Mouse (Mus musculus) CH12.LX (cell line): ENCODE measurements around the gene Lrp3. TPM values are rescaled to one million over a fixed set of nuclear protein-coding genes. Genes with fewer than 3 reads are reported as not detected.

Experiments
- DNase-seq: peaks from one replicate; pipeline ENCODE4 v3.0.0-alpha.2; 2013; ENCODE audit errors: extremely low read depth
- H3K27ac ChIP-seq: 2 replicates; pipeline ENCODE4 v1.5.1; 2012; ENCODE audit warnings: low read depth, mild to moderate bottlenecking, control low read depth, moderate library complexity; ENCODE audit not compliant: insufficient read depth
- H3K27me3 ChIP-seq: replicated peaks from 2 replicates; pipeline ENCODE3; 2012; ENCODE audit warnings: inconsistent platforms
- H3K36me3 ChIP-seq, 2 experiments: replicated peaks in 1 of 2; 2 replicates each; pipeline versions ENCODE3 to v1.6.1; 2012; ENCODE audit warnings: inconsistent platforms in 1 of 2, low read length in 1 of 2, mild to moderate bottlenecking in 1 of 2, mixed read lengths in 1 of 2, moderate library complexity in 1 of 2; ENCODE audit not compliant: control insufficient read depth in 1 of 2, insufficient read depth in 1 of 2
- H3K4me1 ChIP-seq, 2 experiments: 2 replicates each; pipeline ENCODE4 v1.6.1; 2012; ENCODE audit warnings: inconsistent platforms in 1 of 2, moderate library complexity in 1 of 2; ENCODE audit not compliant: insufficient read depth in 2 of 2, control insufficient read depth in 1 of 2
- H3K4me2 ChIP-seq: 2 replicates; pipeline ENCODE4 v1.6.1; 2012; ENCODE audit warnings: low read depth, mild to moderate bottlenecking, control low read depth; ENCODE audit not compliant: poor library complexity, insufficient read depth, severe bottlenecking
- H3K4me3 ChIP-seq, 3 experiments: fragments of 150-350 bp in 1 of 3; sonication (generic) in 1 of 3; replicated peaks in 1 of 3; 2 replicates each; pipeline versions ENCODE3 to v1.5.1; 2011 to 2012; ENCODE audit warnings: low read depth in 2 of 3, low read length in 2 of 3, mild to moderate bottlenecking in 2 of 3, moderate library complexity in 2 of 3, control low read depth in 1 of 3, improper control_type of control experiment in 1 of 3, inconsistent platforms in 1 of 3, mixed read lengths in 1 of 3; ENCODE audit not compliant: poor library complexity in 1 of 3
- H3K79me2 ChIP-seq: replicated peaks from 2 replicates; pipeline ENCODE4 v1.6.1; 2012; ENCODE audit warnings: mild to moderate bottlenecking, moderate library complexity; ENCODE audit not compliant: control insufficient read depth, poor library complexity, insufficient read depth, severe bottlenecking; ENCODE audit errors: extremely low read depth
- H3K9ac ChIP-seq: 2 replicates; pipeline ENCODE4 v1.6.1; 2012; ENCODE audit warnings: low read depth, mild to moderate bottlenecking, control low read depth, moderate library complexity; ENCODE audit not compliant: insufficient read depth
- H3K9me3 ChIP-seq: replicated peaks from 2 replicates; pipeline ENCODE3; 2012; ENCODE audit warnings: low read length, inconsistent platforms, mixed read lengths
- BHLHE40 ChIP-seq: IDR thresholded peaks from 2 replicates; pipeline ENCODE4 v1.6.1; 2011; ENCODE audit warnings: mild to moderate bottlenecking, low read depth, low read length, improper control_type of control experiment
- CHD2 ChIP-seq: IDR thresholded peaks from 2 replicates; pipeline ENCODE4 v1.6.1; 2011; ENCODE audit warnings: low read length, improper control_type of control experiment
- CTCF ChIP-seq, 2 experiments: IDR thresholded peaks in 1 of 2; conservative IDR thresholded peaks in 1 of 2; 2 replicates each; pipeline ENCODE4 v1.5.1; 2011 to 2012; ENCODE audit warnings: low read depth in 2 of 2, low read length in 2 of 2, improper control_type of control experiment in 1 of 2, inconsistent platforms in 1 of 2, mild to moderate bottlenecking in 1 of 2, moderate library complexity in 1 of 2
- E2F4 ChIP-seq: IDR thresholded peaks from 2 replicates; pipeline ENCODE4 v1.6.1; 2011; ENCODE audit warnings: low read depth, low read length, improper control_type of control experiment; ENCODE audit not compliant: insufficient replicate concordance
- ELF1 ChIP-seq: IDR thresholded peaks from 2 replicates; pipeline ENCODE4 v1.6.1; 2014; ENCODE audit warnings: low read depth, mild to moderate bottlenecking, inconsistent platforms, low read length, improper control_type of control experiment
- EP300 ChIP-seq: IDR thresholded peaks from 2 replicates; pipeline ENCODE4 v1.6.1; 2011; ENCODE audit warnings: low read length, improper control_type of control experiment
- HCFC1 ChIP-seq: IDR thresholded peaks from 2 replicates; pipeline ENCODE4 v1.6.1; 2012; ENCODE audit warnings: low read depth, mild to moderate bottlenecking, inconsistent platforms, low read length, improper control_type of control experiment
- IRF4 ChIP-seq: IDR thresholded peaks from 2 replicates; pipeline ENCODE4 v1.6.1; 2014; ENCODE audit warnings: low read depth, mild to moderate bottlenecking, inconsistent platforms, low read length, improper control_type of control experiment
- JUND ChIP-seq: conservative IDR thresholded peaks from 2 replicates; pipeline ENCODE4 v1.6.1; 2011; ENCODE audit warnings: low read depth, low read length, improper control_type of control experiment
- KAT2A ChIP-seq: IDR thresholded peaks from 2 replicates; pipeline ENCODE4 v1.6.1; 2012; ENCODE audit warnings: low read length, improper control_type of control experiment, inconsistent platforms; ENCODE audit not compliant: insufficient replicate concordance
- MAX ChIP-seq: IDR thresholded peaks from 2 replicates; pipeline ENCODE4 v1.6.1; 2011; ENCODE audit warnings: low read length, improper control_type of control experiment
- MAZ ChIP-seq: IDR thresholded peaks from 2 replicates; pipeline ENCODE4 v1.6.1; 2012; ENCODE audit warnings: low read depth, mild to moderate bottlenecking, inconsistent platforms, low read length, improper control_type of control experiment, moderate library complexity
- MEF2A ChIP-seq: IDR thresholded peaks from 2 replicates; pipeline ENCODE4 v1.6.1; 2014; ENCODE audit warnings: low read depth, mild to moderate bottlenecking, inconsistent platforms, low read length, improper control_type of control experiment, borderline replicate concordance
- MXI1 ChIP-seq: IDR thresholded peaks from 2 replicates; pipeline ENCODE4 v1.6.1; 2011; ENCODE audit warnings: mild to moderate bottlenecking, low read depth, low read length, improper control_type of control experiment
- MYC ChIP-seq: IDR thresholded peaks from 2 replicates; pipeline ENCODE4 v1.6.1; 2011; ENCODE audit warnings: low read depth, mild to moderate bottlenecking, improper control_type of control experiment, low read length
- NELFE ChIP-seq: IDR thresholded peaks from 2 replicates; pipeline ENCODE4 v1.6.1; 2011; ENCODE audit warnings: low read depth, low read length, improper control_type of control experiment
- NRF1 ChIP-seq: IDR thresholded peaks from 2 replicates; pipeline ENCODE4 v1.6.1; 2014; ENCODE audit warnings: low read depth, mild to moderate bottlenecking, inconsistent platforms, low read length, improper control_type of control experiment, moderate library complexity
- PAX5 ChIP-seq: IDR thresholded peaks from 2 replicates; pipeline ENCODE4 v1.6.1; 2012; ENCODE audit warnings: low read length, inconsistent platforms, mixed read lengths
- POLR2A ChIP-seq: IDR thresholded peaks from 2 replicates; pipeline ENCODE4 v1.6.1; 2011; ENCODE audit warnings: low read depth, mild to moderate bottlenecking, improper control_type of control experiment, low read length
- POLR2AphosphoS2 ChIP-seq: IDR thresholded peaks from 2 replicates; pipeline ENCODE4 v1.6.1; 2011; ENCODE audit warnings: low read depth, low read length, improper control_type of control experiment
- RAD21 ChIP-seq: IDR thresholded peaks from 2 replicates; pipeline ENCODE4 v1.6.1; 2011; ENCODE audit warnings: low read depth, mild to moderate bottlenecking, low read length, improper control_type of control experiment, moderate library complexity
- RCOR1 ChIP-seq: conservative IDR thresholded peaks from 2 replicates; pipeline ENCODE4 v1.6.1; 2012; ENCODE audit warnings: low read depth, mild to moderate bottlenecking, inconsistent platforms, low read length, improper control_type of control experiment
- TBP ChIP-seq: conservative IDR thresholded peaks from 2 replicates; pipeline ENCODE4 v1.6.1; 2011; ENCODE audit warnings: low read depth, low read length, improper control_type of control experiment
- TCF12 ChIP-seq: IDR thresholded peaks from 2 replicates; pipeline ENCODE4 v1.6.1; 2014; ENCODE audit warnings: low read depth, mild to moderate bottlenecking, inconsistent platforms, low read length, improper control_type of control experiment
- USF1 ChIP-seq: IDR thresholded peaks from 2 replicates; pipeline ENCODE4 v1.6.1; 2014; ENCODE audit warnings: low read depth, mild to moderate bottlenecking, inconsistent platforms, low read length, improper control_type of control experiment
- ZC3H11A ChIP-seq: IDR thresholded peaks from 2 replicates; pipeline ENCODE4 v1.6.1; 2012; ENCODE audit warnings: low read depth, mild to moderate bottlenecking, inconsistent platforms, low read length, improper control_type of control experiment
- ZKSCAN1 ChIP-seq: IDR thresholded peaks from 2 replicates; pipeline ENCODE4 v1.6.1; 2012; ENCODE audit warnings: low read depth, inconsistent platforms, low read length, improper control_type of control experiment, borderline replicate concordance
- ZNF384 ChIP-seq: IDR thresholded peaks from 2 replicates; pipeline ENCODE4 v1.6.1; 2012; ENCODE audit warnings: low read depth, low read length, improper control_type of control experiment, inconsistent platforms
- dilution Hi-C: fragments of 300-500 bp; cut with MboI; formaldehyde crosslinking; loops from 2 replicates; pipeline ENCODE4 v1.14.3; 2020; ENCODE audit warnings: low sequenced_read_pairs; ENCODE audit not compliant: extremely low pct_unique_long_range_greater_than_20kb, extremely low pct_ligation_motif_present
- in situ Hi-C: fragments of 300-500 bp; cut with MboI; formaldehyde crosslinking; loops from 3 replicates; pipeline ENCODE4 v1.14.3; 2019; ENCODE audit warnings: low sequenced_read_pairs, low pct_ligation_motif_present, low pct_unique_long_range_greater_than_20kb, mixed read lengths
- polyA plus RNA-seq: library from polyadenylated mRNA; unstranded; fragments of >175 nt; gene quantifications from 2 replicates; pipeline ENCODE4 v1.2.1, GENCODE M21; 2012; ENCODE audit warnings: low read depth; ENCODE audit not compliant: insufficient read length
- total RNA-seq, 2 experiments: library from RNA; depleted of rRNA; stranded (reverse); fragments of 300-350 nt in 1 of 2; fragments of >200 nt in 1 of 2; gene quantifications; 2 replicates each; pipeline ENCODE4 v1.2.3; 2012 to 2014

The Lrp3 gene
- total and polyA plus RNA-seq, 3 experiments: not detected

DNA sequence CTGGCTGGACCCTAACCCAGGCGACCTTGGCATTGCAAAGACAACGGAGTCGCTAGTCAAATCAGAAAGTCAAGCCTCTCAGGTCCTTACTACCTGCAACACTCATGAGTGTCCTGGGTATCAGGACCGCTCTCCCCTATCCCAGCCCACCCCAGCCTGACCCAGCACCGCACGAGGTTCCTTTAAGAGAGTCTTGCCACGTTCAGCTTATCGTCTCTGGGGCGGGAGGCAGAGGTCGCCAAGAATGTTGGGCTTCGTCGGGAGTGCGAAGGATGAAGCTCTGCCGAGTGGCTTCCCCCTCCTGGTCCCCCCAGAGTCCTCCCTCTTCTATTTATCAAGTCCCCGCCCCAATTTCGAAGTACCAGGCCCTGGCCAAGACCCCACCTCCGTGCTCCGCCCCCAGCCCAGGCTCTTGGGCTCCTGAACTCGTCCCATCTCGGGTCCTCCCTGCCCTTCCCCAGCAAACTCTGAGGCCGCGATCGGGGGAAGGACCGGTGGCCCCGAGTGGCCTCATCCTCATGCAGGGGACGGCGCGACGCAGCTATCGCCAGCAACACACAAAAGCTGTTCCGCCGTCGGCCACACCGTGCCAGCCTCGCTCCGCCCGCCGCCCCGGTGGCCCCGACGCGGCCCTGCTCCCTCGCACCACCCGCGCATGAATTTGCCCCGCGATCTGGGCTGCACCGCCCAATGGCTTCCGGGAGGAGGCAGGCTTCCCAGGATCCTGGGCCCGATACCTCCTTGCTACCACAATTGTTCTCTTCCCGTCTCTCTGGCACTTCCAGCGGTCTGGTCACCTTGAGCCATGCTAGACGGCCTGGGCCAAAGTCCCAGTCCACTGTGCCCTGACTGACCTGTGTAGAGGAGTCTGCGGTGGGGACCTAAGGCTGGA, 30.2 kb downstream of the Lrp3 start:
- DNase-seq: no peak
- no peak overlapping the region for H3K4me2 ChIP-seq
- TF ChIP-seq HCFC1: no peak
- no peak for TF ChIP-seq PAX5
- TF ChIP-seq MAZ: no peak
- TF ChIP-seq KAT2A: no peak
- no peak for TF ChIP-seq TBP
- no peak for TF ChIP-seq MXI1
- TF ChIP-seq MEF2A: no peak
- no peak for TF ChIP-seq MYC
- TF ChIP-seq POLR2AphosphoS2: no peak
- no peak for TF ChIP-seq NELFE
- no peak for TF ChIP-seq ELF1
- no peak for TF ChIP-seq E2F4
- TF ChIP-seq ZC3H11A: no peak
- dilution Hi-C loops: no loop called here
- peaks cover 27% of the 10 kb centered on the region for H3K9me3 ChIP-seq
- no peaks in the 10 kb centered on the region for H3K79me2 ChIP-seq
- H3K27ac ChIP-seq: no peak overlapping the region
- H3K27me3 ChIP-seq: peaks cover 35% of the 10 kb centered on the region
- no peaks in the 10 kb centered on the region for H3K36me3 ChIP-seq
- H3K9ac ChIP-seq: no peak overlapping the region
- H3K4me1 ChIP-seq: peaks cover 0 to 3% of the 10 kb centered on the region in 2 experiments; a peak in 1 of 4 replicates
- H3K4me3 ChIP-seq: no peak overlapping the region
- in situ Hi-C loops: loop anchor here (25.0 kb wide), 1 partner anchor 773 kb away; no protein-coding TSS in a partner anchor

DNA sequence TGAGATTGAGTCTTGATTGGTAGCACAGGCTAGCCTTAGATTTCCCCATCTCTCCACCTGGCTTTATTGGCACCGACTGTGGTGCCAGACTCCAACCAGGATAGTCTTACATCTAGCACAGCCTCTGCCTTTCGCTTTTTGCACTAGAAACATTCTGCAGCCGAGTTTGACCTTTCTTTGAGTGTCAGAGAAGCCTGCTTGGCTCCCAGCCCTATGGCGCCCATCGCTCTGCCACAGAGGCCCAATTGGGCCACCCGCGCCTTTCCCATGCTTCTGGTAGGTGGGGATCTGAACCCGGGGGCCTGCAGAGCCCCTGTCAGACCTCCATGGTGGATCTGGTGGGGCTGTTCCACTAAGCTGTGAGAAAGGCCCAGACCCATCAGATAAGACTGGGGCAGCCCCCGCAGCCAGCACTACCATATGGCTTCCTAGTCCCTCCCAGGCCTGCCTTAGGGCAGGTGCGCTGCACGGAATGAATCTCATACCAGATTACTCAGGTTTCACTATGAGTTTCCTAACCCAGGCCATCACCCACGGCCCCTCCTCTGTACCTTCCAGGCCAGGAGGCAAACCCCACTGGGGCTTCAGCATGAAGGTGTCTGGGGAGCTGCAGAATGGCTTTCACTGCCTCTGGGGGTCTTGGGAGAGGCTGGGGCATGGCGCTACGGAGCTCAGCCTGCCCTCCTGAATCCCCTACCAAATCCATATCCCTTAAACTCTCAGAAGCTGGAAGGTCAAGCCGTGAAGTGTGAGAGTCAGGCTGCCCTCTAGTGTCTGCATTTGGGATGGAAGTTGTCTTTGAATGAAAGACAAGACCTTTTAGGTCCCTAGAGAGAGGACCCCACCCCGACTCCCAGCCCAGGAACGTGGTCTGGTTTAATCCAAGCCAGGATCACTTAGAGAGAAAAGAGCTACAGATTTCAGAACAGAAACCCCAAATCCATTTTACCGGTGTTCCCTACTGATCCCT, 38.6 kb downstream of the Lrp3 start:
- H3K4me2 ChIP-seq: peak overlapping the region; percentile 61; the same call in 1 of the 2 replicates
- peaks cover 5% of the 10 kb centered on the region for H3K9me3 ChIP-seq
- no peak overlapping the region for H3K4me3 ChIP-seq
- in situ Hi-C loops: loop anchor here (5.0 to 25.0 kb wide), 4 partner anchors 81 to 764 kb away; no protein-coding TSS in a partner anchor
- no peak overlapping the region for H3K27ac ChIP-seq
- peak; percentile 83 for DNase-seq
- no peak overlapping the region for H3K9ac ChIP-seq
- H3K79me2 ChIP-seq: no peaks in the 10 kb centered on the region
- peaks cover 9% of the 10 kb centered on the region for H3K27me3 ChIP-seq
- dilution Hi-C loops: no loop called here
- H3K36me3 ChIP-seq: no peaks in the 10 kb centered on the region
- peaks cover 0 to 29% of the 10 kb centered on the region in 2 experiments; a peak in 3 of 4 replicates for H3K4me1 ChIP-seq
- TF ChIP-seq NELFE: no peak
- TF ChIP-seq BHLHE40: peak; percentile 94
- peak; percentile 96 for TF ChIP-seq TCF12
- no peak; the same call in 1 of the 2 replicates for TF ChIP-seq MYC
- TF ChIP-seq RCOR1: no peak; the same call in 1 of the 2 replicates
- TF ChIP-seq MAZ: 0 out of 2 replicates have a peak, but pooled peaks have one; percentile 68
- TF ChIP-seq IRF4: peak; percentile 96
- TF ChIP-seq USF1: no peak
- no peak for TF ChIP-seq POLR2A
- no peak for TF ChIP-seq ZKSCAN1
- no peak; the same call in 1 of the 2 replicates for TF ChIP-seq CHD2
- TF ChIP-seq PAX5: no peak
- no peak for TF ChIP-seq KAT2A
- peak; percentile 94 for TF ChIP-seq EP300
- TF ChIP-seq ZNF384: no peak
- peak; percentile 68; the same call in 1 of the 2 replicates for TF ChIP-seq JUND
- peak; percentile 11 for TF ChIP-seq RAD21
- peak; percentile 67 to 70 for TF ChIP-seq CTCF (conservative IDR thresholded peaks at IDR 0.05 in 1 of 2, IDR thresholded peaks at IDR 0.05 in 1 of 2; ENCODE audit: low read depth in 2 of 2, low read length in 2 of 2)
- TF ChIP-seq NRF1: no peak
- 0 out of 2 replicates have a peak, but pooled peaks have one; percentile 30 for TF ChIP-seq MAX
